Mouse (Mus musculus) kidney, adult 11 months (tissue): ENCODE data around the gene Olfr632.
"Not testable (repeated sequence)": the region's sequence is repeated elsewhere in the genome, so short reads cannot be mapped to it uniquely, and the experiment has no call there.

Experiments
- DNase-seq: peaks from one replicate; pipeline ENCODE4 v3.0.0; 2022

The Olfr632 gene

GRCm38 (mm10) chr7:103934264-103934663 lies at the start of gene Olfr632:
TSS of gene Olfr632 (plus strand) at chr7:103934347.
- DNase-seq = no peak

DNA sequence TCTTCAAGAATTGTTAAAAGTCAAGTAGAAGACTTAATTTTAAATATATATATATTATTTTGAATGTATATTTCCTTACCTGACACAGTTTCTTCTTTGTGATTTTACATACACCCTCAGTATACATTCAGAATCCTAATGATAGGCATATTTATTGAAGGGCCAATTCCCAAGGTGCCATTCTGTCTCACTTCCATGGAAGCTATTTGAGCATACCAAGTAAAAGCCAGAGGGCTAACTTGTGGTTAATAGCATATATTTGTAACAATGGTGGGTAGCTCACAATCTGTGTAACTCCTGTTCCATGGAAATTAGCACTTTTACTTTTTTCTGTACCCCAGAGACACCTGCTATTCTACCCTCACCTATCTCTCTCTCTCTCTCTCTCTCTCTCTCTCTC lies 48.0 kb upstream of the Olfr632 start, which contains the start of gene Olfr66:
Gene Olfr66, minus strand, starts transcription at position 101 of the 400 bp plus-strand sequence.
- no peak for DNase-seq

DNA sequence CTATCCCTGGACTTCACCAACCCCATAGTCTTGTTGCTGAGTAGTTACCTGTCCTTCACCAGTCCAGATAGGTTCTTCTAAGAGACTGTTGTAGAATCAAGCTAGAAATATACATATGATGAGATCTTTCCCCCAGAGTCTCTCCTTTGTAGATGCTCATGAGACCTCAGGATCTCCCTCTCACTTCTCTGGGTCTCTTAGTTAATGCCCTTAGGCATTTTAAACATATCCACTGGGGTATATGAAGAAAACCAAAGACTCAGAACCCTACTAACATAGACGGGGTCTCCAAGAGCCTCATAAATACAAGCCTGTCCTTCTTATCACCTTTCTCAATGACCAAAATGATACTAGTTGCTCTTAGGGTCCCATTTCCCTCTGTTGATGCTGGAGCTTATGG lies 39.8 kb upstream of the Olfr632 start, which contains the start of gene Olfr64:
Gene Olfr64, minus strand, starts transcription at position 101 of the 400 bp plus-strand sequence.
- no peak for DNase-seq

- no peak for DNase-seq
Measured at GRCm38 (mm10) chr7:103903187-103903586, 31.0 kb upstream of the Olfr632 start, which contains the start of gene Olfr65. TSS of gene Olfr65 (plus strand) at chr7:103903487.

DNA sequence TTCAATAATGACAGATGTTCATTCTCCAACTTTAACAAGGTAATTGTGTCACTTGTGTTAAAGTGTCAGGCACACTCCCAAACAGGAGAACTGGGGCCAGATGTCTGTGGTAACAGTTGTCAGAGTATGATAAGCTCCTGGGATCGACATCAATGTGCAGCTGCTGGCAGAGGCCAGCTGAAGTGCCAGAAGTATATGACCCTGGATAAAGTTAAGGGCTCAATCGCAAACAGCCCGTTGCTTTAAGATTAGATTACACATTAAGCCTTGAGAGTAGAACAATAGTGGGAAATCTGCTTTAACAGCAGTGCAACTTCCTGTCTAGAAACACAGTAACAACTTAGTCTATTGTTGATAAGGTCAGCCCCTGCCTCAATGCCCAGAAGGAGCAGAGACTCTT lies 24.1 kb upstream of the Olfr632 start:
- DNase-seq = no peak

GRCm38 (mm10) chr7:103912969-103913511 lies 21.1 kb upstream of the Olfr632 start:
- DNase-seq = no peak

- no peak for DNase-seq
Measured at GRCm38 (mm10) chr7:103915338-103915737, 18.8 kb upstream of the Olfr632 start.

- DNase-seq = no peak
Measured at GRCm38 (mm10) chr7:103928525-103928924, 5.6 kb upstream of the Olfr632 start, which contains the start of gene Olfr631. TSS of gene Olfr631 (plus strand) at chr7:103928825.

GRCm38 (mm10) chr7:103942730-103943129 lies 8.6 kb downstream of the Olfr632 start:
- DNase-seq = no peak

DNA sequence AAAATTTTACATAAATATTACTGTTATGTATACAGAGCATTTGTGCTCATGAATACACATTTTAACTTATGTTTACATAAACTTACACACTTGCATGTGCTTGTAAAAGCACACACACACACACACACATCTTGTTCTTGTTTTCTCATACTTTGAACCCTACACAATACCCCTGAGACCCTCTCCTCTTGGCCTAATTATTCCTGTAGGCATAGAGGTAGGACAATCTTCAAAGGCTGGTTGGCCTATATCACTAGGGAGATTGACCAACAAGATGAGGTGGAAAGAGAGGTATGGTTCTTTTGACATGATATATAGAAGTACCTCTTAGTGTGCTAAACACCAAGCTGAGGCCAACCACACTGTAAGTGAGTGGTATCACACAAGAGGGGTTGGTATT lies 10.0 kb downstream of the Olfr632 start, which contains the start of gene Olfr633:
Gene Olfr633, plus strand, starts transcription at position 301 of the 400 bp plus-strand sequence.
- DNase-seq = no peak

GRCm38 (mm10) chr7:103966873-103967272 lies 32.7 kb downstream of the Olfr632 start:
- DNase-seq = not testable (repeated sequence)

DNA sequence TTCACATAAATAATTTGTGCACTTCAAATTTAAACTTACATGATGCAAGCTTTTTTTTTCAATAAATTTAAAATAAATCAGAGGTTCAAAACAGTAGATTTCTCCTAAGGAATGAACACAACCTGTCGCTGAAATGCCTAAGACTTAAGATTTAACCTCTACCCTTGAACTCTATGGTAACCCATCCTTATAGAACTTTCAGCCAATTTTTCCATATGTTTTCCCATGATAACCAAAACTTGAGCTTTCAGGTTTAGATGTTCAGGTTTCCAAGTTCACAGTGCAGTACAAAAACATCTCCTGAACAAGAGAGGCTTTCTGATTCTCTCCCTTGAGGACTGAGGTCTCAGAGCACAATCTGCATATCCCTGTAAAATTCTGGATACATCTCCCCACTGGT lies 36.7 kb downstream of the Olfr632 start, which contains the start of gene Olfr635:
Gene Olfr635, plus strand, starts transcription at position 301 of the 400 bp plus-strand sequence.
- DNase-seq = no peak

DNA sequence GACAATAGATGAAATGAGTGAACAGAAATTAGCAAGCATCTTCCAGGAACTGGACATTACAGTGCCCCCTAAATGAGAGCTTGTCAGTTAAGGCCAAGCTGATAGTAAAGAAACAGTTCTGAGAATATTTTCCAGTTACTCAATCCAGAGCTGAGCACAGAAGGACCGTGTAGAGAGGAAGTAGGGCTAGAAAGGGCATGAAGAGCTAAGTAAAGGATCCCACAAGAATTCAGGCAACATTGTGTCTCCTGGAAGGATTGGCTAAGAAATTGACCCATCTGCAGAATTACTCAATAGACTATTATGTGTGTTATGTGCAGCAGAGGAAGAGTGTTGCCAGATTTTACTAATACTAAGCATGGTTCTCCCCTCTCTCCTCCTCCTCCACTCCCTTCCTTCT lies 37.6 kb downstream of the Olfr632 start:
- no peak for DNase-seq
